Mouse (Mus musculus) erythroid progenitor cell, adult 5-6 weeks (primary cell): ENCODE measurements around the gene Sstr4. TPM values are rescaled to one million over a fixed set of nuclear protein-coding genes. Genes with fewer than 3 reads are reported as not detected.

ENCODE experiments used
- ATAC-seq: replicated peaks from 2 replicates; pipeline ENCODE4 v1.8.0; 2016; ENCODE audit warnings: moderate number of reproducible peaks, mild to moderate bottlenecking, moderate TSS enrichment, inconsistent platforms; ENCODE audit not compliant: poor library complexity, low FRiP score, severe bottlenecking
- total RNA-seq, 2 experiments: library from RNA; stranded (forward) in 1 of 2; stranded (reverse) in 1 of 2; fragments of 150-400 nt in 1 of 2; fragments of 186-747, 209-891 nt in 1 of 2; gene quantifications; 2 replicates each; pipeline versions ENCODE4 v1.2.3 to v1.2.4; 2015 to 2017; ENCODE audit warnings: low replicate concordance in 2 of 2

The Sstr4 gene
- total RNA-seq, 2 experiments from 2014 or later: not detected

GRCm38 (mm10) chr2:148387652-148388581 is 7.2 kb upstream of the Sstr4 start:
- ATAC-seq: no peak

GRCm38 (mm10) chr2:148393149-148393548 is 2.0 kb upstream of the Sstr4 start:
- no peak for ATAC-seq

DNA sequence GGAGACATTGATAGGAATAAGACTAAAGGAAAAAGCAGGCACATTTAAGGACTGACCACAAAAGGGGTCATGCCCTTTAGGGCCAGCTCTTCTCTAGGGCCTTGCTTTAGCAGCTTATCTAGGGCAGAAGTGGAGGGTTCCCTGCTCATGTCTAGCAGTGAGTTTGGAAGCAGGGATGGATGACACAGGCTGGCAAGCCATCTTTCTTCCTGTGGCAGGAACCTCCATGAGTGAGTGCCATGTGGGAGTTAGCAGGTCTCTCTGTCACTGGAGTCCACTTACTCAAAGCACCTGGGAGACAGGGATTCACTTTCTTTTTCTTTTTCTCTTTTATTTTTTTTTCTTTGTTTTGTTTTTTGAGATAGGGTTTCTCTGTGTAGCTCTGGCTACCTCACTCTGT is 1.3 kb upstream of the Sstr4 start:
- no peak for ATAC-seq

GRCm38 (mm10) chr2:148396209-148396608 is 1.1 kb downstream of the Sstr4 start:
- ATAC-seq: no peak

DNA sequence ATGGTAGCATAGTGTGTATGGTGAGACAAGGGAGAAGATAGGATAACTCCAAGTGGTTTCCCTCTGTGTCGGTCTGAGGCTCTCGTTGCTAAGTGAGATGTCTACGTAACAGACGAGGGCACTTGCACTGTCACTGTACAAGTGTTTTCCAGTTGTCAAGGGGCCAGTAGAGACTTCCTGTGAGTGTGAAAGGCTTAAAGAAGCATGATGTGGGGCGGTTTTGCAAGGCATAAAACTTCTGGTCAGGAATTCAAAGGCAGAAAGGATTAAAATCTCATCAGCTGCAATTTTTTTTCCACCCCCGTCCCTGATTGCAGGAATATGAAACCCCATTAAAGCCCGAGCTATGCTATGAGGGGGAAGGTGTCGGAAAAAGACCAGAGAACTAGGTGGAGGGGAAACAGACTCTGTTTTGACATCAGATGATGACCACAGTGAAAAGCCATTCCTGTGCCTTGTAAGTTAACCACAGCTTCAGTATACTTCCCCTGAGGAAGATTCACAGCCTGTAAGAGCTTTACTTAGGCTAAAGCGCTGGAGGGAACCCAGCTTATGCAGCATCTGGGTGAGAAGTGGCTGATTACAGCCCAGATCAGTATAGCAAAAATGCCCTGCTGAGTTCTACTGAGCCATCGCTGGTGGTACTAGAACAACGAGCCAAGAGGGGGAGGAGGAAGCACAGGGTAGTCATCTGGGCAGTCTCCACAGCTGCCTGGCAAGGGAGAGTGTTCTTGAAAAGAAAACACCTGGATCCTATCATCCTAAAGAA is 2.1 kb downstream of the Sstr4 start:
- ATAC-seq: no peak

DNA sequence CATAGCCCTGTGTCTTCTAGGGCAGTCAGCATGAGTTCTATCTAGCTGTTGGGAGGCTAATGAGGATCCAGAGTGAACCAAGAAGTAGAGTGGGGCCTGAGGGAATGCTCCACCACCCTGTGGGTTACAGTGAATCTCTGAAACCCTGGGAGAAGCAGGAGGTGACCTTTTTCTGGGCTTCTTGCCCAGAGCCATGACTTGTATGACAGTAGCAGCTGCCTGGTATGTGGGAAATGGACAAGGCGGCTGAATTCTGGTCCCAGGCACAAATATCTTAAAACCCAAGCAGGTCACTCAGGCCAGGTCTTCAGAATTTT is 2.6 kb downstream of the Sstr4 start:
- ATAC-seq: no peak

DNA sequence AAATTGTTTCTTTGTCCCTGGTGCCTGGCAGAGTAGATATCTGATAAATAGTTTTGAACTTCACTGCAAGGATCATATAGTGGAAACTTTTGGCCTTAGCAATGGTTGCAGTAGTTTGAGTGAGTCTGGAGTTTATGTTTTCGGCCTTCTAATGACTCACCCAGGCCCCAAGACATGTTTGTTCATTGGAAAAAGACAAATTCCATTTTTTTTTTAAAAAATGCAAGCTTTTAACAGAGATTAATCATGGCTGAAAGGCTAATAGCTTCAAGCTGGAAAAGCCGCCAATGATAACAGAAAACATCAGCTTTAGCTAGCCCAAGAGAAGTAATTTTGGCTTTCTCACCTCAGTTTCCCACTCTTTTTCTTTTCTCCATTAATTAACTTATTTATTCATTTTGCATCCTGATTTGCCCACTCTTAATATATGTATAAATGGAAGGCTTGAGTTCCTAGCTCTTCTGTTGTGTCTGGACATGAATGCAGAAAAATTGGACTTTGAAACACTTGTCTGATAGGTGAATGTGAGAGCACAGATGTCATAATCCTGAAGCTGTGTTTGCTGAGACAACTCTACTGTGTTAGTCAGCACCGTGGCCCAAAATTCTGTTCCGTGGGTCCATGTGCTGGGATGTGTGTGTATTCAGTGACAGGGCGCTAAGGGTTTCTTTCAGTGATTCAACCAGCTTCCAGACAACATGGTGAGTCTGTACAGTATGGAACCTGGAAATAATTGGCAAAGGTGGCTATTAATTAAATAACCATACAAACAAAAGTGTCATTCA is 3.9 kb downstream of the Sstr4 start:
- ATAC-seq: no peak

GRCm38 (mm10) chr2:148402227-148402626 is 7.1 kb downstream of the Sstr4 start:
- no peak for ATAC-seq

DNA sequence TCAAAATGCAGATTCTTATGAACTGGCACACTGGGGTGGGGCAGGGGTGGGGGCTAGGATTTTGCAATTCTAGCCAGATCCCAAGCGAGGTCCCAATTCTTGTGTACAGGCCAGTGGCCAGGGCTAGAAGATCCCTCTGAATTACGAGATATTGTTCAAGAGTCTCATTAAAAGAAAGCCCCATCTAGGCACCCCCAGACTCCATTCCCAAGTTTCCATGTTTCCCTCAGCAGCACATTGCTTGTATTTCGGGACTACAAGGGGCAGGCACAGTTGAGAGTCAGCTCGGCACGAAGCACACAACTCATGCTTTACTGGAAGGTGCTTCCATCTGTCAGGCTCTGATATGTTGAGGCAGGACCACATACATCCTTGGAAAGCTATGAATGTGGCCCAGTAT is 9.8 kb downstream of the Sstr4 start:
- ATAC-seq: no peak

GRCm38 (mm10) chr2:148406160-148406970 is 11.2 kb downstream of the Sstr4 start:
- ATAC-seq: no peak

DNA sequence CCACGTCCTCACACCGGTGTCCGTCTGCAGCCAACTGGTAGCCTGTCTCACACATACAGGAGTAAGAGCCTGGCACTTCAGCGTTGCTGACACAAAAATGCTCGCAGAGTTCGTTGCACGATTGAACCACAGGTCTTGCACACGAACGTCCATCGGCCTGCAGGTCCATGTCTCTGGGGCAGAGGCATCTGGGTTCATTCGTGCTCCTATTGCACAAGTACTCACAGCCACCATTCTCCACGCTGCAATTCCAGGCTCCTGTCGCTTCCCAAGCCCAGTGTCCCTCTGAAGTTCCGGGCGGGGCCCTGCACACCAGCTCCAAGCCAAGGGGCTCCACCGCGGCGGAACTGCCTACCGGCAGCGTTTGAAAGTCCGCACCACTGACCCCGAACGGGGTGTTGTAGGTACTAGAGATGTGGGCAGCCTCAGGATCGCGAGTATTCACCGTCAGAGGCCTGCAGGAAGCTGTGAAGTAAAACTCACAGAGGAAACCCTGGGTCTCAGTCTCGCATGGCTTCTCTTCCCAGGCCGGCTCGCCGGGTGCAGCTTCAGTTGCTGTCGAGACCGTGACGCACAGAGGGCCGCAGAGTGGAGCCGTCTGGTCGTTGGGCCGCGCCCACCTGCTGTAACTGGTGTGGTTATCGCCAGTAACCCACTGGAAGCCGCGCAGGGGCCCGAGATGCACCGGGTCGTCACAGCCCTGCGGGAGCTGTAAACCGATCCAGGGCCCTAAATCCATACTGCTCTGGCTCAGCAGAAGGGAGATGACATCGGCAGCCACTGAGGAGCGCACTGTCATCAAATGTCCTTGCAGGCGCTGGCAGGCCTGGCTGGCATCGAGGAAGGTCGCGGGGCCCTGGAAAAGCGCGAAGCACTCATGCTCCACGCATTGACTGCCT is 12.1 kb downstream of the Sstr4 start:
- no peak for ATAC-seq

GRCm38 (mm10) chr2:148407870-148408760 is 13.0 kb downstream of the Sstr4 start, which contains the start of gene Thbd:
Gene Thbd, minus strand, starts transcription at chr2:148408188.
- ATAC-seq: no peak

GRCm38 (mm10) chr2:148408761-148409120 is 13.6 kb downstream of the Sstr4 start:
- ATAC-seq: no peak

DNA sequence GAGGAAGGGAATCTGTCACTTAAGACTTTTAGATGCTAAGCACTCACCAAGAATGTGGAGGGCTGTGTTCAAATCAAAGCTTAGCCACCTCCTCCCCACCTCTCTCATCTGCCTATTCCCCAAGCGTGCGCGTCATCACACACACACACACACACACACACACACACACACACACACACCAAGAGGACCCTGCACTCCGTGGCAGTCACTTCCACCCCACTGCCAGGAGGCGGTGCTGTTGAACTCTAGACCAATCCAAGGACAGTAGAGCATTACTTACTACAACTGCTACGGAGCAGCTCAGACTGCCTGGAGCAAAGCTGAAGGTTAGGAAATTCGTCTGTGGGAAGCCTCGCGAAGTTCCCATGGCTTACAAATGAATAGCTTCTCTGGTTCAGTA is 14.0 kb downstream of the Sstr4 start:
- no peak for ATAC-seq

- no peak for ATAC-seq
Observed at GRCm38 (mm10) chr2:148409821-148410220, 14.7 kb downstream of the Sstr4 start.

GRCm38 (mm10) chr2:148419151-148419550 is 24.0 kb downstream of the Sstr4 start:
- ATAC-seq: no peak

DNA sequence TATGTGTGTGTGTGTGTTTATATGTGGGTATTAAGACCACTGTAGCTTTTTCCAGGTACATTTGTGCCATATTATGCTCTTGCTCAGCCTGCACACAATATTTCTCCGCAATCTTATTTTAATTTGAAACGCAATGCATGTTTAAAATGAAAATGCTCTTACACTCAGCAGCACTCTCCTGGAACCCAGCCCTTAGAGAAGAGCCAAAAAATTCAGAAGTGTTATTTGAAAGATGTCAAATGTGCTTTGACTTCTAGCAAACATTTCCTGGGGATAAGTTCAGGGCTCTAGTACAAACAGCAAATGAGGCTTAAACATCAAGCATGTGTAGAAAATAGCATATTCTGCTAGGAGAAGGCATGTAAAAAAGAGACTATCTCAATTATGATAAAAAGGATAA is 24.6 kb downstream of the Sstr4 start:
- no peak for ATAC-seq

- ATAC-seq: no peak
Observed at GRCm38 (mm10) chr2:148421112-148421511, 26.0 kb downstream of the Sstr4 start.
